Comparison of ENCODE assay signal across 8 mouse cellular contexts in the genomic region with DNA sequence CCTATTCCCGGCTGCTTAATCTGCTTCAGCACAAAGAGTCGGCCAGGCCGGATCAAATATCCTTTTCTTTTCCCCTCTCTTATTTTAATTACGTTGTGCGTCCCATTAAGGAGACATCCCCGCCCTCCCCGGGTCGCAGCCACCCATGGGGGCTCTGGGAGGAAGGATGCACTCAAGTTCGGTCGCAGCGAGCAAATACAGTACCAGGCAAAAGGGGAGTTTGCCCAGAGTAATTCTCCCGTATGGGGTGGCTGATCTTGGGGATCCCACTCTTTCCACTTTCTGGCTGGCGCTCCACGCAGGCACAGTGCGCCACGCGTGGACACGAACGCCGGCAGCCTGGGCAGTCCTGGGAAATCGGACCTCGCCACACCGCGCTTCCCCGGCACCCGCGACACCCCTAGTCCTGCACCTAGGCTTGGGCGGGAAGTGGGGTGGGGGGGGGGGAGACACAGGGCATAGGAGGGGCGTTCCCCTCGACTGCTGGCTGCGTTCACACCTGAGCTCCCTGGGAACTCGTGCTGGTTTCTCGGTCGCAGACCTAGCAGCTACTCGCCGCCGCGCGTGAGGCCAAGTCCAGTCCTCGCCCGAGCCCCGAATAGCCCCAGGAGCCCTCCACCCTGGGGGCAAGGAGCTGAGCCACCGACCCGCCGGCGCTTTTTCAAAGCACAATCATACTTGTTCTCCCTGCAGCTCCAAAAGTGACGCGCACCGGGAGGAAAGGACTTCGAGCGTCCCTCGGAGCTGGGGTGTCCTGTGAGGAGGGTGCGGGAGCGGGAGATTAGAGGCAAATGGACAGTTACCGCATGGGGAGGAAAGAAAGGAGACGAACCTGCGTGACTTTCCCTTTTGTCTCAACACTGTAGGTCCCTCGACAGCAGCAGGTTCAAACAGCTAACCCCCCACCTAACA.
A peak's percentile ranks its signal among the peaks of the same experiment; 100 is the strongest.
DNase-seq lines count a peak whose midpoint lies in the region; ATAC-seq lines count a peak whose summit lies in the region.

No protein-coding gene starts in this region.

- under 1% methylated on average over 58 of the region's 58 CpGs for WGBS in forebrain, embryonic 14.5 days
- under 1% methylated on average over 57 of the region's 58 CpGs for WGBS in kidney, embryonic 16.5 days

- H3K4me3 ChIP-seq in forebrain, embryonic 14.5 days (ENCODE audit: low read depth, low read length), result peak overlapping the region; percentile 16
- H3K4me3 ChIP-seq in kidney, embryonic 16.5 days (ENCODE audit: low read length), result peak overlapping the region; percentile 55

- peaks cover 56% of the 10 kb centered on the region for H3K27me3 ChIP-seq in forebrain, embryonic 14.5 days (replicated peaks; ENCODE audit: control insufficient read depth, insufficient read depth, low read length)
- peaks cover 9% of the 10 kb centered on the region; the same call in 1 of the 2 replicates for H3K27me3 ChIP-seq in kidney, embryonic 16.5 days (ENCODE audit: insufficient read depth, low read length)

- H3K4me2 ChIP-seq in forebrain, embryonic 14.5 days (ENCODE audit: low read length), result peak overlapping the region; percentile 47
- H3K4me2 ChIP-seq in kidney, embryonic 16.5 days (replicated peaks; ENCODE audit: low read depth, low read length), result peak overlapping the region; percentile 89

- peak; percentile 89 for DNase-seq in heart, adult 11 months
- no peak for DNase-seq in heart, adult 8-10 months (ENCODE audit: low spot score)
- DNase-seq in cerebellum, adult 11 months, result peak; percentile 64
- no peak for DNase-seq in forebrain, embryonic 14.5 days (ENCODE audit: low spot score)
- peak; percentile 53 for DNase-seq in testis, postnatal 10 days (ENCODE audit: low spot score)
- no peak for DNase-seq in spleen, postnatal 4 days (ENCODE audit: low spot score in 2 of 2)

- peak overlapping the region; percentile 25 for H3K9ac ChIP-seq in forebrain, embryonic 14.5 days (ENCODE audit: low read length)
- H3K9ac ChIP-seq in kidney, embryonic 16.5 days (replicated peaks; ENCODE audit: low read length), result peak overlapping the region; percentile 91

- H3K9me3 ChIP-seq in forebrain, embryonic 14.5 days (replicated peaks; ENCODE audit: control insufficient read depth, low read length), result no peaks in the 10 kb centered on the region
- H3K9me3 ChIP-seq in kidney, embryonic 16.5 days (ENCODE audit: low read length), result no peaks in the 10 kb centered on the region

- ATAC-seq in forebrain, embryonic 14.5 days, result peak; percentile 36
- peak; percentile 60 for ATAC-seq in kidney, embryonic 16.5 days (ENCODE audit: low FRiP score, low TSS enrichment)
- peak; percentile 21; the same call in 1 of the 2 replicates for ATAC-seq in megakaryocyte progenitor cell, adult 5-6 weeks (replicated peaks; ENCODE audit: poor library complexity)

- no peaks in the 10 kb centered on the region for H3K36me3 ChIP-seq in forebrain, embryonic 14.5 days (ENCODE audit: control insufficient read depth, insufficient read depth, low read length)
- no peaks in the 10 kb centered on the region for H3K36me3 ChIP-seq in kidney, embryonic 16.5 days (ENCODE audit: insufficient read depth, low read length)

- H3K4me1 ChIP-seq in forebrain, embryonic 14.5 days (ENCODE audit: control insufficient read depth, insufficient read depth, low read length), result peaks cover 6% of the 10 kb centered on the region
- peaks cover 35% of the 10 kb centered on the region for H3K4me1 ChIP-seq in kidney, embryonic 16.5 days (ENCODE audit: insufficient read depth, low read length)

- H3K27ac ChIP-seq in forebrain, embryonic 14.5 days (ENCODE audit: low read depth, low read length), result peak overlapping the region; percentile 21; the same call in 1 of the 2 replicates
- peak overlapping the region; percentile 94 for H3K27ac ChIP-seq in kidney, embryonic 16.5 days (ENCODE audit: low read length)

Comparison
In these comparisons a context has a peak if more than half of its experiments do, and no peak if none do; other contexts are left out.
1. DNase-seq: peak in heart, adult 11 months (single experiment), cerebellum, adult 11 months (single experiment) and testis, postnatal 10 days (single experiment); none in heart, adult 8-10 months (single experiment), forebrain, embryonic 14.5 days (single experiment) and spleen, postnatal 4 days (0 of 2).
2. Peak in every context shown above with its lines, with median percentiles within 50 percentile points of each other: ATAC-seq.